Mouse (Mus musculus): ENCODE measurements around the gene Slitrk3. TPM values are rescaled to one million over a fixed set of nuclear protein-coding genes. Genes with fewer than 3 reads are reported as not detected.
"Not testable (repeated sequence)": the region's sequence is repeated elsewhere in the genome, so short reads cannot be mapped to it uniquely, and the experiment has no call there.

Gene Slitrk3
- polyA plus RNA-seq (2015; fragmentation: Nextera tagmentation; extraction: Ambion mirVana), result 0.27 and 0.28 TPM in 2 replicates

DNA sequence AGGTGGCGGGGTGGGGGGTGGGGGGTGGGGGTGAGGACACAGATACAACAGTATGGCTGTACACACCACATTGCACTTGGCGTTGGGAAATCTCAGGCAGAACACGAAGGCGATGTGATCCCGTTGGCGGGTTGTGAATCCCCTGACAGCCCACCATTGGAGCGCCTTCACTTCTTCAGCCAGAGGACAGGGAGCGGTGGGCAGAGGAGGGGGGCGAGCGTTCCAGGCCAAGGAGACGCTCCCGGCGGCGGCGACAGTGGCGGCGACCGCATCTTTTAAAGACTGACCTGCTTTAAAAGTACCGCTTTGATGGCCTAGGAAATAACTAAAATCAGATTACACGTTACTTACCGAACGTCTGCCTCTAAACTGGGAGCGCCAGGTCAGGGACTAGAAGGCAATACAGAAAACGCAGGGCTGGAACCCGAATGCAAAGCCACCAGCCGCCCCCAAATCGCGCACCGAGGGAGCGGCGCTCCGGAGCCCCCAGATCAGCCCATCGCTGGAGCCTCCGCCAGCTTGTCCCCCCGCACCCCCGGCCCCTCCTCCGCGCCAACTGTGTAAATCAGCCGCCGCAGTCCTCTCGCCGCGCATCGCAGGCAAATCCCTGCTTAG, at the start of gene Slitrk3:
Slitrk3 (minus strand) TSS at position 607 of the 615 bp plus-strand sequence.
- Histone ChIP-seq H3K27me3 (replicated peaks) (peaks cover 71% of the 10 kb centered on the region), H3K9ac (peak within 1 kb of the TSS; percentile 71), H3K4me2 (peak within 1 kb of the TSS; percentile 95), H3K4me3 (peak within 1 kb of the TSS; percentile 63), H3K27ac (replicated peaks) (no peak within 1 kb of the TSS), H3K9me3 (no peaks in the 10 kb centered on the region), H3K4me1 (peaks cover 11% of the 10 kb centered on the region), H3K36me3 (no peaks in the 10 kb centered on the region)
- no peak for ATAC-seq (ENCODE audit: extremely low read depth, insufficient number of reproducible peaks, low FRiP score, low TSS enrichment)
- under 1% methylated on average over 43 of the region's 44 CpGs for WGBS

- not testable (repeated sequence) for H3K9ac ChIP-seq; ATAC-seq (ENCODE audit: extremely low read depth, insufficient number of reproducible peaks, low FRiP score, low TSS enrichment); H3K4me2 ChIP-seq; H3K9me3 ChIP-seq; H3K27ac ChIP-seq (replicated peaks); H3K27me3 ChIP-seq (replicated peaks); H3K36me3 ChIP-seq; H3K4me3 ChIP-seq; H3K4me1 ChIP-seq
- 80% methylated on average over 2 of the region's 2 CpGs for WGBS
Measured at GRCm38 (mm10) chr3:73094445-73094844, 36.8 kb upstream of the Slitrk3 start.

- no peaks in the 10 kb centered on the region for H3K9me3 ChIP-seq
- ATAC-seq (ENCODE audit: extremely low read depth, insufficient number of reproducible peaks, low FRiP score, low TSS enrichment), result no peak
- no peaks in the 10 kb centered on the region for H3K4me1 ChIP-seq
- WGBS, result 70% methylated on average over 5 of the region's 5 CpGs
- no peak overlapping the region for H3K4me2 ChIP-seq
- H3K4me3 ChIP-seq, result no peak overlapping the region
- no peak overlapping the region for H3K9ac ChIP-seq
- no peaks in the 10 kb centered on the region for H3K36me3 ChIP-seq
- no peaks in the 10 kb centered on the region for H3K27me3 ChIP-seq (replicated peaks)
- no peak overlapping the region for H3K27ac ChIP-seq (replicated peaks)
Measured at GRCm38 (mm10) chr3:73084620-73085019, 27.0 kb upstream of the Slitrk3 start.

- 10% methylated on average over 20 of the region's 20 CpGs for WGBS
Measured at GRCm38 (mm10) chr3:73065823-73066755, 8.5 kb upstream of the Slitrk3 start.

DNA sequence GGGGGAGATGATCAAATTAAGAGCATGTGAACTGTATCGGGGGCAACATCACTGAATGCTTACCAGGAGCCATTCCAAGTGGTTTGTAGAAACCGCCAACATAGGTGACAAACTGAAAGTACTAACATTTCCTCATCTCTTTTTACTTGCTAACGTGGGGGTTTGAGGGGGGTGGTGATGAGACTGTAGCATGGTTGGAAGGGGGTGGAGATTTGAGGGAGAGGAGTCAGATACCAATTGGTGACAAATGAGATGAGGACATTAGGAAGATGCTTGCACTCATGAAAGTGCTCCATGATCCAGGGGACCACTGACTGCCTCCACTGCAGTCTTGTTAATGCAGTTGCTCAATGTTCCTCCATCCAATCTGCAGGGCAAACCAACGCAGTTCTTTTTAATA, 587 bp upstream of the Slitrk3 start:
- H3K9ac ChIP-seq, result no peak overlapping the region
- peaks cover 10% of the 10 kb centered on the region for H3K4me1 ChIP-seq
- H3K4me2 ChIP-seq, result peak overlapping the region; percentile 95
- no peak overlapping the region for H3K27ac ChIP-seq (replicated peaks)
- no peaks in the 10 kb centered on the region for H3K9me3 ChIP-seq
- ATAC-seq (ENCODE audit: extremely low read depth, insufficient number of reproducible peaks, low FRiP score, low TSS enrichment), result no peak
- 13% methylated on average over 4 of the region's 4 CpGs for WGBS
- H3K4me3 ChIP-seq, result peak overlapping the region; percentile 19
- peaks cover 70% of the 10 kb centered on the region for H3K27me3 ChIP-seq (replicated peaks)
- no peaks in the 10 kb centered on the region for H3K36me3 ChIP-seq

More at GRCm38 (mm10) chr3:73065823-73066755, 8.5 kb upstream of the Slitrk3 start:
- Histone ChIP-seq H3K9ac (peak overlapping the region; percentile 69; the same call in 1 of the 2 replicates), H3K27me3 (replicated peaks) (peaks cover 49% of the 10 kb centered on the region), H3K4me1 (no peaks in the 10 kb centered on the region), H3K4me2 (peak overlapping the region; percentile 70), H3K9me3 (no peaks in the 10 kb centered on the region), H3K36me3 (no peaks in the 10 kb centered on the region), H3K4me3 (peak overlapping the region; percentile 44), H3K27ac (replicated peaks) (no peak overlapping the region)
- ATAC-seq (ENCODE audit: extremely low read depth, insufficient number of reproducible peaks, low FRiP score, low TSS enrichment), result no peak

GRCm38 (mm10) chr3:73056492-73057196, 959 bp downstream of the Slitrk3 start:
- no peak for ATAC-seq (ENCODE audit: extremely low read depth, insufficient number of reproducible peaks, low FRiP score, low TSS enrichment)
- Histone ChIP-seq H3K9ac (peak overlapping the region; percentile 71), H3K4me3 (peak overlapping the region; percentile 63), H3K4me2 (peak overlapping the region; percentile 95), H3K4me1 (peaks cover 11% of the 10 kb centered on the region), H3K9me3 (no peaks in the 10 kb centered on the region), H3K27me3 (replicated peaks) (peaks cover 71% of the 10 kb centered on the region), H3K36me3 (no peaks in the 10 kb centered on the region), H3K27ac (replicated peaks) (no peak overlapping the region)
- WGBS, result 2% methylated on average over 31 of the region's 32 CpGs

GRCm38 (mm10) chr3:73056044-73056438, 1.6 kb downstream of the Slitrk3 start:
- Histone ChIP-seq H3K4me1 (peaks cover 11% of the 10 kb centered on the region), H3K4me3 (no peak overlapping the region), H3K36me3 (no peaks in the 10 kb centered on the region), H3K9me3 (no peaks in the 10 kb centered on the region), H3K4me2 (peak overlapping the region; percentile 95; the same call in 1 of the 2 replicates), H3K27me3 (replicated peaks) (peaks cover 73% of the 10 kb centered on the region), H3K27ac (replicated peaks) (no peak overlapping the region), H3K9ac (no peak overlapping the region)
- 42% methylated on average over 5 of the region's 5 CpGs for WGBS
- ATAC-seq (ENCODE audit: extremely low read depth, insufficient number of reproducible peaks, low FRiP score, low TSS enrichment), result no peak

DNA sequence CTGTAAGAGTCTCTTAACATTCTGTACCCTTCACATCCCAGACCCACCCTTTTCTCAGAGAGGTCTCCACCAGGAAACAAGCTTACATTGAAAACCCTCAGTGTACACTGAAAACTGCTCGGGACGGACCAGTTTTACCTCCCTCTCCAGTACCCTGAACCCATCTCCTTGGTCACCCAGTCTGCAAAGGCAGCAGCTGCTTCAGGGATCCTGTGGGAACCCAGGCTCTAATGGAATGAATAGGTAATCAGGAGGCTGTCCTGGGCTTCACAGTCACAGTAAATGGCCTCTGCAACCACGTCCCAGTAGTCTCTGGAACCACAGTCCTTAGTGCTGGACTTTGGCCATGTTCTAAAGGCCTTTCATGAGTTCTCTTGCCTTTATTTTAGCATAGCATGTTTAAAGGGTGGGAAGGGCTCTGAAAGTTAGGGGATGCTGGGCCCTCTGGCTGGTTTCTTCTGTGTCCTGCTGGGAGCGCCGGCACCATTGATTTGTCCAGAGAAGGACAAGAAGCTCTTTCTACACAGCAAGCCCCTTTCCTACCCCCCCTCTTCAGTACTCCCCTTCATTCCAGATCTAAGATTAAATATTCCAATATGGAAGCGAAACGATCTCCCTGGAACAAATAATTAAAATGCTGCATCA, 2.1 kb downstream of the Slitrk3 start:
- H3K27me3 ChIP-seq (replicated peaks), result peaks cover 76% of the 10 kb centered on the region
- H3K9ac ChIP-seq, result no peak overlapping the region
- ATAC-seq (ENCODE audit: extremely low read depth, insufficient number of reproducible peaks, low FRiP score, low TSS enrichment), result no peak
- H3K36me3 ChIP-seq, result no peaks in the 10 kb centered on the region
- WGBS, result 33% methylated on average over 7 of the region's 7 CpGs
- H3K4me1 ChIP-seq, result peaks cover 11% of the 10 kb centered on the region
- no peak overlapping the region for H3K4me3 ChIP-seq
- no peak overlapping the region for H3K27ac ChIP-seq (replicated peaks)
- no peak overlapping the region for H3K4me2 ChIP-seq
- no peaks in the 10 kb centered on the region for H3K9me3 ChIP-seq

DNA sequence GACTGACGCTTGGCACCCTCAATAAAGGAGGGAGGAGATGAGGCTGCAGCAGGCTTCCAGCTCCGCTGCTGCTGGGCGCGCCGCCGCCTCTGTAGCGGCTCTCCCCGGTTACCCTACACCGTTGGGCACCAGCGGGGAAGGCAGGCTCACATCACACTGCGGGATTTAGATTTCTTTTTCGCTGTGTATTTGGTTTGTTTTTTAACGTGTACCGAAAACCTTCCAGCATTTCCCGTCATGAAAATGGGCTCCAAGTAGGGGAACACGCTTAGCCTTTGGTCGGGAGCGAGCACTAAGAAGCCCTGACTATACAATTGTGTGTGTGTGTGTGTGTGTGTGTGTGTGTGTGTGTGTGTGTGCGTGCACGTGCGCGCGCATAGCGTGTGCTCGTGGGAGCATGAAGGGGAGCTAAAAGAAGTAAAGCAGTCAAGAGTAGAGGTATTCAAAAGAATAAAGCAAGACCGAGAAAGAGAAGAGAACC, 4.1 kb downstream of the Slitrk3 start:
- H3K4me3 ChIP-seq, result peak overlapping the region; percentile 58
- peaks cover 87% of the 10 kb centered on the region for H3K27me3 ChIP-seq (replicated peaks)
- H3K9ac ChIP-seq, result peak overlapping the region; percentile 68
- WGBS, result 2% methylated on average over 26 of the region's 26 CpGs
- no peak overlapping the region for H3K27ac ChIP-seq (replicated peaks)
- peak overlapping the region; percentile 78 for H3K4me2 ChIP-seq
- no peak for ATAC-seq (ENCODE audit: extremely low read depth, insufficient number of reproducible peaks, low FRiP score, low TSS enrichment)
- peaks cover 11% of the 10 kb centered on the region for H3K4me1 ChIP-seq
- no peaks in the 10 kb centered on the region for H3K9me3 ChIP-seq
- H3K36me3 ChIP-seq, result no peaks in the 10 kb centered on the region

- ATAC-seq (ENCODE audit: extremely low read depth, insufficient number of reproducible peaks, low FRiP score, low TSS enrichment), result no peak
Measured at GRCm38 (mm10) chr3:73046248-73046647, 11.4 kb downstream of the Slitrk3 start.

More at GRCm38 (mm10) chr3:73046248-73046647, 11.4 kb downstream of the Slitrk3 start:
- H3K36me3 ChIP-seq, result no peaks in the 10 kb centered on the region
- H3K4me1 ChIP-seq, result no peaks in the 10 kb centered on the region
- 5% methylated on average over 3 of the region's 3 CpGs for WGBS
- peaks cover 37% of the 10 kb centered on the region for H3K27me3 ChIP-seq (replicated peaks)
- no peak overlapping the region for H3K9ac ChIP-seq
- no peak overlapping the region for H3K27ac ChIP-seq (replicated peaks)
- H3K9me3 ChIP-seq, result no peaks in the 10 kb centered on the region
- no peak overlapping the region for H3K4me3 ChIP-seq
- H3K4me2 ChIP-seq, result no peak overlapping the region
